Comparison of ENCODE assay signal across 19 mouse cellular contexts in the genomic region with DNA sequence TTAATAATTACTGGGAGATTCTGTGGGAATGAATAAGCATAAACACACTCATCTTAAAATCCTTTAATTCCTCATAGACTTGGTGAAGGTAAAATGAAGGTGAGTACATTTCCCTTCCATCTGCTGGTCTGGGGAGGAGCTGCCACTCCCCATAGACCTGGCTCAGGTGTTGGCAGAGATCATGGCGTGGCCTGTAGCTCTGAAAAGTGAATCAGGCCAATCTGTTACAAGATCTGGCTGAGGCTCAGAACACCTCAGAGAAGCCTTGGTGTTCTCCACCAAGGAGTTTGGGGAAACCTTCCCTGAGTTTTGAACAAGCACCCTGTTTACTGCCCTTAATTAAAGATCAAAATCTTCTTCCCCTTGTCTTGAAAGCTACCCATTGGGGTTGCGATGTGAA.
DNase-seq lines count a peak whose midpoint lies in the region; ATAC-seq and TF ChIP-seq lines count a peak whose summit lies in the region.
"Had no signal": no experiment of that assay in that cellular context is flagged by ENCODE, and none has a peak within 500 bp of the region (broad histone marks: within the 10 kb centered on the region; RNA-seq: fewer than 3 reads in every experiment).

No protein-coding gene starts in this region.

- H3K9me3 ChIP-seq in hindbrain, postnatal 0 days (ENCODE audit: low read length): no peaks in the 10 kb centered on the region
- H3K9me3 ChIP-seq in hindbrain, embryonic 14.5 days (ENCODE audit: control insufficient read depth, low read length): no peaks in the 10 kb centered on the region
- no peaks in the 10 kb centered on the region for H3K9me3 ChIP-seq in neural tube, embryonic 13.5 days
- no peaks in the 10 kb centered on the region for H3K9me3 ChIP-seq in neural tube, embryonic 15.5 days (replicated peaks)
- H3K9me3 ChIP-seq: forebrain, embryonic 12.5 days; liver, embryonic 13.5 days; megakaryocyte, embryonic 14.5 days had no signal

- H3K9ac ChIP-seq in hindbrain, postnatal 0 days (replicated peaks; ENCODE audit: low read length): no peak overlapping the region
- no peak overlapping the region for H3K9ac ChIP-seq in hindbrain, embryonic 14.5 days
- no peak overlapping the region for H3K9ac ChIP-seq in neural tube, embryonic 13.5 days
- H3K9ac ChIP-seq in neural tube, embryonic 15.5 days (replicated peaks): no peak overlapping the region
- H3K9ac ChIP-seq: forebrain, embryonic 12.5 days; liver, embryonic 13.5 days had no signal

- H3K36me3 ChIP-seq in hindbrain, postnatal 0 days (ENCODE audit: insufficient read depth, low read length): no peaks in the 10 kb centered on the region
- no peaks in the 10 kb centered on the region for H3K36me3 ChIP-seq in hindbrain, embryonic 14.5 days (replicated peaks; ENCODE audit: control insufficient read depth, insufficient read depth)
- no peaks in the 10 kb centered on the region for H3K36me3 ChIP-seq in neural tube, embryonic 13.5 days
- H3K36me3 ChIP-seq in neural tube, embryonic 15.5 days: no peaks in the 10 kb centered on the region
- H3K36me3 ChIP-seq: forebrain, embryonic 12.5 days had no signal

- no peak overlapping the region for H3K4me2 ChIP-seq in hindbrain, postnatal 0 days (ENCODE audit: low read depth, low read length)
- H3K4me2 ChIP-seq in hindbrain, embryonic 14.5 days (replicated peaks): no peak overlapping the region
- no peak overlapping the region for H3K4me2 ChIP-seq in neural tube, embryonic 13.5 days
- no peak overlapping the region for H3K4me2 ChIP-seq in neural tube, embryonic 15.5 days
- H3K4me2 ChIP-seq: forebrain, embryonic 12.5 days; liver, embryonic 13.5 days had no signal

- no peak overlapping the region for H3K4me3 ChIP-seq in hindbrain, postnatal 0 days (ENCODE audit: low read length)
- no peak overlapping the region for H3K4me3 ChIP-seq in hindbrain, embryonic 14.5 days (replicated peaks; ENCODE audit: low read length)
- H3K4me3 ChIP-seq in neural tube, embryonic 13.5 days: no peak overlapping the region
- H3K4me3 ChIP-seq in neural tube, embryonic 15.5 days (replicated peaks): no peak overlapping the region
- H3K4me3 ChIP-seq: forebrain, embryonic 12.5 days; liver, embryonic 13.5 days had no signal

- DNase-seq in cerebellum, adult 9-11 months: peak; percentile 60
- no peak for DNase-seq in cerebellum, adult 9-10 months
- no peak for DNase-seq in hindbrain, postnatal 0 days (ENCODE audit: low spot score)
- no peak for DNase-seq in hindbrain, embryonic 14.5 days (ENCODE audit: low spot score)
- no peak for DNase-seq in MN1 (ENCODE audit: low spot score)
- DNase-seq: adrenal gland, postnatal 36 days; heart, adult 18-20 months; heart, postnatal 4 days; kidney, adult 18-20 months; kidney, postnatal 10 days; liver, embryonic 13.5 days; lung, postnatal 10 days; right cerebral cortex, postnatal 4 days; thymus, adult 2 months had no signal

- 0 out of 2 replicates have a peak overlapping the region, but pooled peaks have one; percentile 7 for H3K27ac ChIP-seq in hindbrain, postnatal 0 days
- H3K27ac ChIP-seq in hindbrain, embryonic 14.5 days: no peak overlapping the region
- peak overlapping the region; percentile 25; the same call in 1 of the 2 replicates for H3K27ac ChIP-seq in neural tube, embryonic 13.5 days (replicated peaks)
- H3K27ac ChIP-seq in neural tube, embryonic 15.5 days (replicated peaks): no peak overlapping the region
- H3K27ac ChIP-seq: forebrain, embryonic 12.5 days; liver, embryonic 13.5 days had no signal

- H3K27me3 ChIP-seq in hindbrain, postnatal 0 days (ENCODE audit: insufficient read depth, low read length): no peaks in the 10 kb centered on the region
- H3K27me3 ChIP-seq in hindbrain, embryonic 14.5 days (ENCODE audit: control insufficient read depth, insufficient read depth, low read length): no peaks in the 10 kb centered on the region
- H3K27me3 ChIP-seq in neural tube, embryonic 13.5 days: no peaks in the 10 kb centered on the region
- no peaks in the 10 kb centered on the region for H3K27me3 ChIP-seq in neural tube, embryonic 15.5 days (replicated peaks)
- H3K27me3 ChIP-seq: CH12.LX; forebrain, embryonic 12.5 days; liver, embryonic 13.5 days; megakaryocyte, embryonic 14.5 days had no signal

- H3K4me1 ChIP-seq in hindbrain, postnatal 0 days (ENCODE audit: insufficient read depth, low read length): peaks cover 19% of the 10 kb centered on the region
- H3K4me1 ChIP-seq in hindbrain, embryonic 14.5 days (replicated peaks; ENCODE audit: control insufficient read depth, insufficient read depth, low read length): peaks cover 26% of the 10 kb centered on the region; the same call in 1 of the 2 replicates
- peaks cover 37% of the 10 kb centered on the region for H3K4me1 ChIP-seq in neural tube, embryonic 13.5 days (replicated peaks)
- peaks cover 17% of the 10 kb centered on the region for H3K4me1 ChIP-seq in neural tube, embryonic 15.5 days

- WGBS in hindbrain, postnatal 0 days: 88% methylated on average over 2 of the region's 2 CpGs
- WGBS in hindbrain, embryonic 14.5 days: 90% methylated on average over 2 of the region's 2 CpGs
- WGBS in neural tube, embryonic 13.5 days: 91% methylated on average over 2 of the region's 2 CpGs
- WGBS in neural tube, embryonic 15.5 days: 86% methylated on average over 2 of the region's 2 CpGs

- no peak for TF ChIP-seq CTCF in hindbrain, postnatal 0 days (IDR thresholded peaks at IDR 0.05; ENCODE audit: low read depth)

- ATAC-seq in hindbrain, postnatal 0 days: no peak
- no peak for ATAC-seq in hindbrain, embryonic 14.5 days (ENCODE audit: low FRiP score)
- ATAC-seq in neural tube, embryonic 13.5 days (ENCODE audit: low read depth): no peak
- no peak for ATAC-seq in neural tube, embryonic 15.5 days (ENCODE audit: low FRiP score)

Comparison
In these comparisons a context has a peak if more than half of its experiments do, and no peak if none do; other contexts are left out.
1. H3K27ac ChIP-seq: peak in hindbrain, postnatal 0 days (single experiment) and neural tube, embryonic 13.5 days (single experiment); none in hindbrain, embryonic 14.5 days (single experiment) and neural tube, embryonic 15.5 days (single experiment).